Mouse (Mus musculus): ENCODE results near the gene Gm49369.

GRCm38 (mm10) chr7:142388740-142389139 lies 6.3 kb upstream of the Gm49369 start:
- TF ChIP-seq POLR2A (IDR thresholded peaks at IDR 0.05; ENCODE audit: low read depth, low read length) (no peak), CTCF (IDR thresholded peaks at IDR 0.05; ENCODE audit: borderline replicate concordance, insufficient read depth, low read length) (no peak)
